Mouse (Mus musculus) heart, adult 2 months (tissue): ENCODE results near the gene Tmem101. TPM values are rescaled to one million over a fixed set of nuclear protein-coding genes. Genes with fewer than 3 reads are reported as not detected.

Experiments used
- DNase-seq, 2 experiments: peaks; one replicate each; pipeline ENCODE4 v3.0.0; 2021
- H3K27ac ChIP-seq: fragments of 200-600 bp; 2 replicates; pipeline ENCODE4 v1.8.1; 2022
- H3K27me3 ChIP-seq: fragments of 200-500 bp; 2 replicates; pipeline ENCODE4 v1.6.1; 2012; ENCODE audit warnings: mild to moderate bottlenecking, low read length, inconsistent platforms, mixed read lengths; ENCODE audit not compliant: control insufficient read depth, insufficient read depth
- H3K36me3 ChIP-seq: fragments of 200-500 bp; 2 replicates; pipeline ENCODE4 v1.6.1; 2012; ENCODE audit warnings: low read length, inconsistent platforms; ENCODE audit not compliant: control insufficient read depth, insufficient read depth
- H3K4me1 ChIP-seq: fragments of 200-500 bp; 2 replicates; pipeline ENCODE4 v1.6.1; 2011; ENCODE audit warnings: low read length; ENCODE audit not compliant: control insufficient read depth, insufficient read depth
- H3K4me3 ChIP-seq: fragments of 200-600 bp; 2 replicates; pipeline ENCODE4 v1.8.1; 2022
- H3K79me2 ChIP-seq: fragments of 200-500 bp; replicated peaks from 2 replicates; pipeline ENCODE4 v1.6.1; 2012; ENCODE audit warnings: mild to moderate bottlenecking, inconsistent platforms, low read length, moderate library complexity, mixed read lengths; ENCODE audit not compliant: control insufficient read depth, insufficient read depth
- H3K9ac ChIP-seq: fragments of 200-500 bp; 2 replicates; pipeline ENCODE4 v1.6.1; 2012; ENCODE audit warnings: low read depth, mild to moderate bottlenecking, control low read depth, inconsistent platforms, low read length, mixed read lengths
- CTCF ChIP-seq: fragments of 200-600 bp; IDR thresholded peaks from 2 replicates; pipeline ENCODE4 v1.8.1; 2022; ENCODE audit warnings: antibody characterized with exemption, mild to moderate bottlenecking, moderate library complexity
- EP300 ChIP-seq: fragments of 200-500 bp; IDR thresholded peaks from 2 replicates; pipeline ENCODE4 v1.6.1; 2011; ENCODE audit warnings: low read depth, low read length, control low read depth; ENCODE audit not compliant: insufficient read depth
- POLR2A ChIP-seq: fragments of 200-500 bp; IDR thresholded peaks from 2 replicates; pipeline ENCODE4 v1.6.1; 2011; ENCODE audit warnings: mild to moderate bottlenecking, low read depth, low read length, control low read depth; ENCODE audit not compliant: insufficient read depth
- WGBS: fragments of 180-500 bp; shearing (Covaris S2); methylation state at CpG from one replicate; pipeline ENCODE4 v1.1.7; 2018; 5-methylcytosine and 5-hydroxymethylcytosine counted together
- intact Hi-C: fragments of 180-260 bp; cut with DNase I; formaldehyde crosslinking; loops from one replicate; pipeline ENCODE4 v1.15.1; 2025
- polyA plus RNA-seq: library from polyadenylated mRNA; depleted of rRNA; stranded (reverse); fragments of >200 nt; gene quantifications from 2 replicates; pipeline ENCODE4 v1.2.3, GENCODE M21; 2012
- total RNA-seq, 2 experiments: library from RNA; stranded (reverse); gene quantifications; 2 replicates each; pipeline ENCODE4 v1.2.3; 2021

Tmem101 gene
- total and polyA plus RNA-seq, 3 experiments = 12.2 to 20.7 (median 13.6) TPM

GRCm38 (mm10) chr11:102146005-102146404 lies 10.2 kb downstream of the Tmem101 start:
- Histone ChIP-seq H3K27ac (no peak overlapping the region), H3K4me3 (no peak overlapping the region), H3K27me3 (peaks cover 21% of the 10 kb centered on the region), H3K9ac (no peak overlapping the region), H3K79me2 (no peaks in the 10 kb centered on the region), H3K4me1 (no peaks in the 10 kb centered on the region), H3K36me3 (no peaks in the 10 kb centered on the region)
- WGBS = 5% methylated on average over 16 of the region's 16 CpGs
- no peak for DNase-seq
- TF ChIP-seq POLR2A (no peak), EP300 (no peak), CTCF (no peak)
- intact Hi-C loops = no loop called here

GRCm38 (mm10) chr11:102145471-102146001 lies 10.7 kb downstream of the Tmem101 start, which contains the start of gene Nags:
Gene Nags, plus strand, starts transcription at chr11:102145513.
- intact Hi-C loops = no loop called here
- Histone ChIP-seq H3K27me3 (peaks cover 21% of the 10 kb centered on the region), H3K27ac (no peak within 1 kb of the TSS), H3K4me3 (peak within 1 kb of the TSS; percentile 14; the same call in 1 of the 2 replicates), H3K4me1 (no peaks in the 10 kb centered on the region), H3K79me2 (no peaks in the 10 kb centered on the region), H3K9ac (peak within 1 kb of the TSS; percentile 9; the same call in 1 of the 2 replicates), H3K36me3 (no peaks in the 10 kb centered on the region)
- no peak for DNase-seq
- no peak for TF ChIP-seq POLR2A
- TF ChIP-seq CTCF = no peak
- TF ChIP-seq EP300 = no peak
- WGBS = 4% methylated on average over 50 of the region's 50 CpGs

GRCm38 (mm10) chr11:102144957-102145470 lies 11.2 kb downstream of the Tmem101 start:
- WGBS = 35% methylated on average over 13 of the region's 13 CpGs
- DNase-seq = no peak
- Histone ChIP-seq H3K36me3 (no peaks in the 10 kb centered on the region), H3K4me1 (no peaks in the 10 kb centered on the region), H3K4me3 (no peak overlapping the region), H3K27ac (no peak overlapping the region), H3K9ac (no peak overlapping the region), H3K27me3 (peaks cover 21% of the 10 kb centered on the region), H3K79me2 (no peaks in the 10 kb centered on the region)
- intact Hi-C loops = no loop called here
- TF ChIP-seq EP300 (no peak), POLR2A (no peak), CTCF (no peak)

GRCm38 (mm10) chr11:102142355-102142754 lies 13.8 kb downstream of the Tmem101 start:
- no peak for TF ChIP-seq CTCF
- no peak for TF ChIP-seq POLR2A
- no peak for TF ChIP-seq EP300
- Histone ChIP-seq H3K27ac (no peak overlapping the region), H3K9ac (no peak overlapping the region), H3K4me3 (no peak overlapping the region), H3K27me3 (peaks cover 17% of the 10 kb centered on the region), H3K4me1 (no peaks in the 10 kb centered on the region), H3K79me2 (no peaks in the 10 kb centered on the region), H3K36me3 (no peaks in the 10 kb centered on the region)
- intact Hi-C loops = no loop called here
- no peak for DNase-seq
- 69% methylated on average over 7 of the region's 7 CpGs for WGBS

GRCm38 (mm10) chr11:102140508-102140907 lies 15.7 kb downstream of the Tmem101 start:
- peaks cover 4% of the 10 kb centered on the region for H3K27me3 ChIP-seq
- no peak overlapping the region for H3K9ac ChIP-seq
- intact Hi-C loops = loop anchor here (1.0 kb wide), 1 partner anchor 38 kb away; no protein-coding TSS in a partner anchor
- no peak overlapping the region for H3K4me3 ChIP-seq
- no peaks in the 10 kb centered on the region for H3K36me3 ChIP-seq
- H3K27ac ChIP-seq = no peak overlapping the region
- DNase-seq = peak; percentile 43 to 55
- peak; percentile 89 for TF ChIP-seq CTCF
- TF ChIP-seq POLR2A = no peak
- no peaks in the 10 kb centered on the region for H3K4me1 ChIP-seq
- 2% methylated on average over 5 of the region's 5 CpGs for WGBS
- H3K79me2 ChIP-seq = no peaks in the 10 kb centered on the region

GRCm38 (mm10) chr11:102138447-102138740 lies 17.8 kb downstream of the Tmem101 start:
- no peaks in the 10 kb centered on the region for H3K36me3 ChIP-seq
- no peaks in the 10 kb centered on the region for H3K79me2 ChIP-seq
- H3K27me3 ChIP-seq = no peaks in the 10 kb centered on the region
- H3K9ac ChIP-seq = no peak overlapping the region
- H3K4me3 ChIP-seq = no peak overlapping the region
- no peaks in the 10 kb centered on the region for H3K4me1 ChIP-seq
- peak; percentile 59; the same call in 1 of the 2 replicates for TF ChIP-seq EP300
- peak; percentile 97 for TF ChIP-seq CTCF
- no peak for TF ChIP-seq POLR2A
- intact Hi-C loops = loop anchor here (1.0 to 5.0 kb wide), 2 partner anchors 77 to 151 kb away; partner anchors contain the start of gene Dusp3
- H3K27ac ChIP-seq = no peak overlapping the region
- DNase-seq = peak; percentile 62 to 67
- WGBS = under 1% methylated on average over 18 of the region's 18 CpGs
